Mouse (Mus musculus): ENCODE measurements around the gene Arhgef28.

The Arhgef28 gene

DNA sequence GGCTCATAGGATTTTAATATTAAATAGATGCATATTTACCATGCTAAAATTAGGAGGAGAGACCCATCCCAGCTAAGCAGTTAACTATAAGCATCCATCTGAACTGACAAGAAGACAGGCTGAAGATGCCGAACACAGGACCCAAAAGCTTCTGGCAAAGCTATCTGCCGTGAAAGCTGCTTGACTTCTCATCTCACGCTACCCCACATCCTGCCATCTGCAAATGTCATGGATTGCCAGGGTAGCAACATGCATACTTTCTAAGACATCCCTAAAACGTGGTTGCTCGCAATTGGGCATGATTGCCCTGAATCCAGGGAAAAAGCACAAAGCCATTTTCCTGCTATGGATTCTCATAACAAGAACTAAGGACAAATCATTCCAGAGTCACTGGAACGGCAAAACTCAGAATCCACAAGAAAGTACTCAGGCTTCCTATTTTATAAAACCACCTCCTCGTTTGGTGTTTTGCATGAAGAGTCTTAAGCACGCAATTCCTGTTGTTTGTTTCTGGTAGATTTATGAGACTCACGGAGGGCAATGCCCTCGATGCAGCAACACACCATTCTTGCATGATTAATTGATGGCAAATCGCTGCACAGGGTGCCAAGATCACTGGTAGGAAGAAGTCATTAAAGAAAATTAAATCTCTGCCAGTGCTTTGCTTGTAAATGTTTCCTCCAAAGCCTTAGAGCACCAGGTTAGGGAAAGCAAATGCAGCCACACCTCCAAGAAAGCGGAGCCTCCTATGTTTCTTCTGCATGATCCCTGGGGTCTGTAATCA is 287.9 kb downstream of the Arhgef28 start:
- DNase-seq (ENCODE audit: low spot score in 2 of 2): no peak

DNA sequence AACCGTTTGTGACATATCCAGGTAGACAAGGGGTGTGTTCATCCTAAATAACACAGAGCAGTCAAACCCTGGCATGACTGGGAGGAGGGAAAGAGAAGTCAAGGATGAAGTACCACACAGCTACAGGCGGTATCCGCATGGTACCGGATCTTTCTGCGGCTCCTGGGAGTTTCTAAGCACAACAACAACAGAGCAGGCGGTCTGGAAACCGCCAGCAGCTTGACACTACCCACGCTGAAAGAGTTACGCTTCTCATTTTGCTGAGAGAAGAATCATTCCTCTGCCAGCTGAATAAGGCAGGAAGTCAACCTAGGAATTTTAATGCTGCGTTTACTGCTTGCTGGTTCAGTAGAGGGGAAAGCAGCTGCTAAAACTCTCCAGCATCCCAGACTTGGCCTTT is 295.2 kb downstream of the Arhgef28 start:
- no peak for DNase-seq (ENCODE audit: low spot score in 2 of 2)

DNA sequence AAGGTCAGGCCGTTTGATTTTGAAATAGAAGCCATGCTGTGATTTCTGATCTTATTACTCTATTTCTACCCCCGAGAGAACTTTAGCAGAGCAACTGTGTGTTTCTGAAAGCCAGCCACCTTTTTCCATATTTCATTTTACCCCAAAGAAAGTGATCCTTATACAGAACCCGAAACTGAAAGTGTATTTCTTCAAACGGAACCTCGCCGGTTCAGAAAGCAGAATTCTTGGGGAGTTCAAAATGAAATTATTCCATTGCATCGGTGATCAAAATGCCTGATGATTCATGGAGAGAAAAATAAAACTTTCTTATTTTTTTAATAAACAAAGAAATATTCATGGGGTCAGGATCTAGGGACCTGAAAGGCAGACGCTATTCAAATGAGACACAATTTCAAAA is 303.4 kb downstream of the Arhgef28 start:
- DNase-seq (ENCODE audit: low spot score in 2 of 2): no peak

DNA sequence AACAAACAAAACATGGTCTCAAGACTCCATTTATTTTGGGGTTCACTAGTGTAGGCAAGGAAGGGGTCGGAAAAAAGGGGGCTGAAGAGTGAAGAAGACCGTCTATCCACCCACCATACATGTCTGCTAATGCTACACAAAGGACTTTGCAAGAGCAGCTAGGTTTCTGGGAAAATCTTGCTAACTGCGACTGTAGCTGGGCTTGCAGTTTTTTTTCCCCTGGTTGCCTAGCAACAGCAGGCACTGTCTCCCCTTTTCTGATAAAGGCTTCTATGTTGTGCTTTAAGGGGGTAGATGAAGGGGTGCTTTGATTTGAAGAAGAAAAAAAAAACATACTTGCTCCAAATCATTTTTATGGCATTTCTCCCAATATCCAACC is 305.9 kb downstream of the Arhgef28 start:
- DNase-seq (ENCODE audit: low spot score in 2 of 2): no peak

DNA sequence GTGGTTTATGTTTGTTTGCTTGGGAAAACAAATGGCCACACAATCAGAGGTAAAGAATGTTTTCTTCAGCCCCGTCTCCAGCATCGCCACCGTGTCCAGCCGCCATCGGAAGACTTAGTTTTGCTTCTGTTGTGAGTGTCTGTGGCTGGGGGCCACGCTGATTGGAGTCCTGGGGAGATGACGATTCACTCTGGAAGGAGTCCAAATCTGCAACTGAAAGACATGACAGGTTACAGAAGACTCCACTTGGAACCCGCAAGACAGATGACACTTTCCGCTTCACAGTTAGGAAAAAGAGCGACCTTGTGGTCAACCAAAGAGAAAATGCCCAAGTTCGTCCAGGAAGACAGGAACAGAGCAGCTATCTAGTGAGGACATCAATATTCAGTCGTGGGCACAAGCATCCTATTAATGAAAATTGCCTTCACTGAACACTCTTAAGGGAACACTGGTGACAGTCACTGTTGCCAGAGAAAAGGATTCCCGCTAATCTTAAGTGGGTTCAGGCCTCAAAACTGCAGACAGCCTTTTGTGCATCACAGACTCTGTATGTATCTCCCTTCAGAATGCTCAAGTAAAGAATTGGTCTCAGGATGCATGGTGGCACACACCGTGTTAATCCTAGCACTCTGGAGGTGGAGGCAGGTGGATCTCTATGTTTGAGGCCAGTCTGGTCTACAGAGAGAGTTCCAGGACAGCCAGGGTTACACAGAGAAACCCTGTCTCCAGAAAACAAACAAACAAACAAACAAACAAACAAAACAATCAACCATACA is 306.4 kb downstream of the Arhgef28 start:
- DNase-seq (ENCODE audit: low spot score in 2 of 2): no peak

DNA sequence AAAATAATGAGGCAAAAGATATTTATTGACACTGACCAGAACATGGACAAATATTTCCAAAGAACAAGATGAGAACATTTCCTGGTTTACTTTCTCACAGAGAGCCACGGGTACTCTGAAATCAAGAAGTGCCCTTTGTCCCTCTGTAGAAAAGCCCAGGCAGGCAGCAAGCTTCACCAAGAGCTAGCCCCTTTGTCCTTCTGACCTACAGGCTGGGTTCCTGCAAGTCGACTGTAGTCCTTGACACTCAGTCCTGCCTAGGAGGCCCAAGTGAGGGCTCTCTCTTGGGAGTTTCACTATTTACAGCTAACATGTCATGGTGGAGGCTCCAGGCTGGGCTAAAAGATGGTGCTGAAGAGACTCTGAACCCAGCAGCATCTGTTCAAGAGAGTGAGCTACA is 307.6 kb downstream of the Arhgef28 start:
- no peak for DNase-seq (ENCODE audit: low spot score in 2 of 2)

DNA sequence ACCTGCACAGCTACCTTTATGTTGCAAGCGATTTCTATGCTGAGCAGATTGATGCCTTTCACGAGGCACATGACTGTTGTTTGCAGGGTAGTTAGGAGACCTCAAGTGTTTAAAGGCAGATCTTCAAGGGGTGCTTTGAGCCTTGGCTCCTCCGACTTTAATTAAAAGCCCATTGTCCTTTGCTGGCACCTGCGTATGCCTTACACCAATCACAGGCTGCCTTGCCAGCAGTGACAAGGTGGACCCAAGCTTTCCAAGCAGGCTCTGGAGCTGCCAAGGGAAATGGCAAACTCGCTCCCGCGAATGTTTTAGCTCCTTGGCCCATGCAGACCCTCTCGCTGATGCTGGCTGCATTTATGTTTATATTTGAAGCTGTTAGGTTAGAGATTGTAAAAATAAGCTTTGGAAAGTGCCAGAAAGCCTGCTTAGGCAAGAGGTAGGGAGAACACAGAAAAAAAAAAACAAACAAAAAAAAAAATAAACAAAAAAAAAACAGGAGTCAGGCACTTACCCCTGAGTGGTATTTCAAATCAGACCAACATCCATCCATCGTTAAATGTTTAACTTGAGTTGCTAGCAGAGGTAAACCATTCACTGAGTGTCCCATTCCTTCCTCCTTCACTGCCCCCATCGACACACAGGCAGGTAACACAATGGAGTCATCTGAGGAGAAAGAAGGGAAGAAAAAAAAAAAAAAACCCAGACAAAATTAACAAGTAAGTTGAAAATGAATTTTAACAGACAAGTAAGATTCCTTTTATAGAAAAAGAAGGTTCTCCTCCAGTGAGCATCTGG is 313.0 kb downstream of the Arhgef28 start:
- DNase-seq (ENCODE audit: low spot score in 2 of 2): no peak

DNA sequence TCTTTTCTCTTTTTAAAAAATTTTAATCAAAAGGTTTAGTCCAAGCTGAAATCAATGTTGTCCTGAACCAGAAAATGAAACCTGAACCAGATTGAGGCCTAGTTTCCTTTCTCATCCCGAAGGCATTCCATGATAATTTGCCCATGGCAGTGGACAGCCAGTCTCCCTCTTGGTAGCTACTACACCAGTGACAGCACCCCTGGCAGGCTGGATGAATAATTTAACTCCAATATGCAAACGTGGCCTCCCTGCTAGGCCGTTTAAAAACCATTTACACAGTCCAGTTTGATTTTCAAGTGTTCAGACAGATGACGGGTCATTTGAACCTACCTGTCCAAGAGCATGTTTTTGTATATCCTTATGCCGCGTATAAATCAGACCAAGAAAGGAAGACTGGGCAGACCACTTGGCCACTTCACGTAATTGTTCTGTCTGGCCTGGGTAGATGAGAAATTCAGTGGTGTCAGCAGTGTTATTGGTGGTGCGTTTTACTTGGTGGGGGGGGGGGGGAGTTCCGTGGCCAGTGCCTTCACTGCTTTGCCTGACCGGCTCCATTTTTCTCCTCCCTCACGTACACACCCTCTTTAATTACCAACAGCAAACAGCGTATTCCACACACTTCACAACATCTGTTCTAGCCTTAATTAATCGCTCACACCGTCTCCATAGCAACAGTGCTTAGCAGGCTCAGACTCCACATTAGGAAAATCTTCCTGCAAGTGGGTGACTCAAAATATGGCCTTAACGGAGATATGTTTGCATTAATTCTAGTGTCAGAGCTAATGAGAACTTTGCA is 314.0 kb downstream of the Arhgef28 start:
- no peak for DNase-seq (ENCODE audit: low spot score in 2 of 2)

DNA sequence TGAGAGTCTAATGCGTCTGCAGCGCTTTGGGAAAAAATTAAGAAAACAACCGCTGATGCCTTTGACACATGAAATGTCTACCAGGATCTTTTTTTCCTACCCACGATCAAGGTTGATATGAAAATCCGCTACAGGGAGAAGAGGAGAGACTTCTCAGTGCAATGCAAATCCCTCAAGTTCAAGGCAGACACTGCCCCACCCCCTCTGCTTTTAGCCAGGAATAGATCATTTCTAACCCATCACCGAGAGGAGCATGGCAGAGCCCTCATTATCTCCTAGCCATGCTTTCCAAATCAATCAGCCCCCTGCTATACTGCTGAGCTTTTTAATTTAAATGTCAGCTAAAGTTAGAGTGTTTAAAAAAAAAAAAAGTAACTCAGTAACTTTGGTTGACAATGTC is 318.2 kb downstream of the Arhgef28 start:
- no peak for DNase-seq (ENCODE audit: low spot score in 2 of 2)

DNA sequence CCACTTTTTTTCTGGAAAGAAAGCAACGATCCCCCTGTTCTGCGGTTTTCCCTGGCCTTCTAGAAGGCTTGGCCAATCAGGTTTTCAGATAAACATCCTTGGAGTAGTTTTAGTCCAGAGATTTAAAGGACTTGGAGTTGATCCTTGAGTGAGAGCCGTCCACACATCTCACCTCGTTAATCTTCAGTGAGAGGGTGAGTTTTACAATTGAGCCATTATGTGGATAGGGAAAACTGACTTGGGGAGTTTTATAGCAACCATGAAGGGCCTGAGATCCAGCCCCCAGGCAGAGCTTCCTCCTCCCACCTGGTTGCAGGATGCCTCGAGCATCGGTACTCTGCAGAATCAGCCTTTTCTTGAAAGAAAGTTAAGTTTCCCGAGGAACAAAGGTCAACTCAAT is 318.7 kb downstream of the Arhgef28 start:
- no peak for DNase-seq (ENCODE audit: low spot score in 2 of 2)

DNA sequence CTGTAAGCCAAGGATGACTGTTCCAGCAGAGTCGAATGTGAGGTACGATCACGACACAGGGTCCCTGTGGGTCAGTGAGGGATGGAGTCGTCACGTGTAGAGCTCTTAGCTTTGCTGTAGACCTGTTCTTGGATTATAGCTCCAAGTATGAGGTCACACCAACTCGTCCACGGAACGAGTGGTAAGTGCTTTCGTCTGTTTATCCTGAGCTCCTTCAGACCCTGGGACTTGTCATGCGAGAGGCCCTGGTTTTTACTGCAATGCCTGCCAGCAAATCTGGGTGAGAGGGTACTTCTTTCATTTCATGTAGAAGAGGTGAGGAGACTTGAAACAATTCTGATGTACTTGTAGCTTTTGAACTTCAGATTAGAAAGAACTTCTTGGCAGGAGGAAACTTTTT is 322.6 kb downstream of the Arhgef28 start:
- DNase-seq (ENCODE audit: low spot score in 2 of 2): no peak

DNA sequence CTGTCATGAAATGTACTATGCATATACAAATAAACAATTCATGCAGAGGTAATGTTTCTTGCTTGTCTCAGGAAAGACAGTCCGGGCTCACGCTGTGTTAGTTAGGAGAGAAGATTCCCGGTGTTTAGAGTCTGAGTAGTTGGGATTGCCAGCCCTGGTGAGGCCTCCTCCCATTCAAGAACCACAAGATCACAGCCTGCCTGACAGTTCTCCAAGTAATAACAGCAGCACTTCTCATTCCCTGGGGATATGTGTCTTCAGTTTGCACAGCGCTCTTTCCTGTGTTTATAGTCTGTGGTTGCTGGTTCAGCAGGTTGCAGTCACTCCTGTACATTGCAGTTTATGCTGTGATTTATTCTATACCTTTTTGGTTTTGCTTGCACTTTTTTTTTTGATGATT is 329.8 kb downstream of the Arhgef28 start:
- DNase-seq (ENCODE audit: low spot score in 2 of 2): no peak

DNA sequence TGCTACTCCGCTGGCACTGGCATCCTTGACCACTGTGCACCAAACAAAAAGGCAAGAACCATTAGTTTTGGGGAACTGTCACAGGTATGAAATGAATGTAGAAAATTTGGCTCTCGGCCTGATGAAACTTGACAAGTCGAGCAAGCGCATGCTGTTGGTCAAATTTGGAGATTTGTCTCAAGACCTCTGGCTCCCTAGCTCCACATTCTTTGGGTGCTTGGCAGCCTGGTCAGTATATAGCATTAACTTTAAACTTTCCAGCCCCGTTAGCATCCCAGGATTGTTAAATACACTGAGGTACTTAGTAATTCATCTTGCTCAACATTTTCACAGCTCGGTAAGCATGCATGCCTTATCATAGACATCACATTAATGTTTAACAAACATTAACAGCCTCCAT is 330.2 kb downstream of the Arhgef28 start:
- no peak for DNase-seq (ENCODE audit: low spot score in 2 of 2)

DNA sequence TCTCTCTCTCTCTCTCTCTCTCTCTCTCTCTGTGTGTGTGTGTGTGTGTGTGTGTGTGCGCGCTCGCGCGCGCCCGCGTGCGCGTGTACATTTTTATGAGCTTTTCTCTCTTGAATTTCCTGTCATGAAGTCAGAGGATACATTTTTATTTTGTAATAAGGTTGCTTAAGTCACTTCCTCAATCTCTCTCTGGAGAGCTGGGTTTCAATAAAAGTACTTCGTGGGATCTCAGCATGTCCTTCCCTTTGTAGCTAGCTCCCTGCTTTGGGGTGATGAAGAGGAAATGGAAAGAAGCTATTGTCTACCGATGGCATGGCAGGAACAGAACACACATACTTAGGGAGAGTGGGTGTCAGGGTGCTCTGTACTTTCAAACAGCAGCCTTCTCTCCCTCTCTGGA is 336.8 kb downstream of the Arhgef28 start:
- no peak for DNase-seq (ENCODE audit: low spot score in 2 of 2)

DNA sequence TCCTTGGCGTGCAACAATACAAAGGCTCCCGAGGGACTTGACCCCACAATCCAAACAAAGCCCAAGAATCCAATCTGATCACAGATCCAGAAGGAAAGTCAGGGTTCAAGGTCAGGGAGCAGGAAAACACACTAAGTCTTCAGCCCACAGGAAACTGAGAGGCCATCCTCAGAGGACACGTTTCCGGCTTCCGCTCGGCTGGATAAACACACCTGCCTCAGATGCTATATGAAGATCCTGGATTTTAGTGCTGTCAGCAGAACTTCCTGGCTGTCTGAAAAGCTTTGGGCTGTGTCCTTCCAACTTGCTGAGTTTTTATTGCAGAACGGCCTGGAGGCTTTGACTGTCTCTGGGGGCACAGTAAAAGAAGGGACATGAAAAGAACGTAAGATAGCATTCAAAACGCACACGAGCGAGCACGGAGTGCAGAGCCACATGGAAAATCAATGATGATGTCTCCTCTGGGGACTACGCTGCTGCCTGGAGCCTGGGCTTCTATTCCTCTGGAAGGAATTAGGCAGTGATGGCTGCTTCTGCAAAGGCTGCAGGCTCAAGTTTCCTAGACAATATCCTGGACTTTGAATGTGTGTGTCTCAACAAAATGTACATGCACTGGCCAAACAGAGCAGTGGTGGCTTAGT is 338.8 kb downstream of the Arhgef28 start:
- DNase-seq (ENCODE audit: low spot score in 2 of 2): no peak

DNA sequence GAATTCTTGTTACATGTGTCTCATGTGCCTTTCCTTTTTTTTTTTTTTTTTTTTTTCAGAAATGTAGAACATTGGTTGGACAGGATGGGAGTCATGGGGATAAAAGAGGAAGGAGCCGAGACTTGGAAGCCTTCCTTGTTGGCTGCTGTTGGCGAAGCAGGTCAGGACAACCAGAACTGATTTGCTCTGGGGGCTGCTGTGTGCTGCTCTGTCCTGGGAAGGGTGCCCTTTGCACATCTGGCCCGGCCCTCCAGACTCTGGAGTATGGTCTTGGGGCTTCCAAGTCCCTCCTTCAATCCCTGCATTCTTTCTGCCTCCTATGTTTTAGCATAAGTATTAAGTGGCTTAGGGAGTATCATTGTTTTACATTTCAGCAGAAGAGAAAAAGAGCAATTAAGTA is 347.2 kb downstream of the Arhgef28 start:
- DNase-seq (ENCODE audit: low spot score in 2 of 2): no peak

DNA sequence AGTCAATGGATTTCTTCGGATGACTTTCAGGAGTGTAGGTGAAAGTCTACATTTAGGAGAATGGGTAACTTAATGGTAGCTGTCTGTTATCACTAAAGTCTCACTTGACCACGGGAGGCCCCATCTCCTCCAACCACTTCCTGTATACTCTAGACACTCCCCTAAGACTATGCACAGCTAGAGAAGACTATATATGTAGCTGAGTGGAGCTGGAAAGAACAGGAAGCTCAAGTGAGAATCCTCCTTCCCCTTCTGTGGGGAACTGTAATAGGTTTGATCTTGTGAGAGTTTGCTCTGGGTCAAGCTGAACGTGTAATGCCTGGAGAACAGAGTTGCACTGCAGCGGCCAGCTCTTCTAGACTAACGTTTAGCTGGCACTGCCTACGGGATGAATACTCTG is 348.4 kb downstream of the Arhgef28 start:
- DNase-seq (ENCODE audit: low spot score in 2 of 2): peak in 1 of 2 experiments; percentile 11

DNA sequence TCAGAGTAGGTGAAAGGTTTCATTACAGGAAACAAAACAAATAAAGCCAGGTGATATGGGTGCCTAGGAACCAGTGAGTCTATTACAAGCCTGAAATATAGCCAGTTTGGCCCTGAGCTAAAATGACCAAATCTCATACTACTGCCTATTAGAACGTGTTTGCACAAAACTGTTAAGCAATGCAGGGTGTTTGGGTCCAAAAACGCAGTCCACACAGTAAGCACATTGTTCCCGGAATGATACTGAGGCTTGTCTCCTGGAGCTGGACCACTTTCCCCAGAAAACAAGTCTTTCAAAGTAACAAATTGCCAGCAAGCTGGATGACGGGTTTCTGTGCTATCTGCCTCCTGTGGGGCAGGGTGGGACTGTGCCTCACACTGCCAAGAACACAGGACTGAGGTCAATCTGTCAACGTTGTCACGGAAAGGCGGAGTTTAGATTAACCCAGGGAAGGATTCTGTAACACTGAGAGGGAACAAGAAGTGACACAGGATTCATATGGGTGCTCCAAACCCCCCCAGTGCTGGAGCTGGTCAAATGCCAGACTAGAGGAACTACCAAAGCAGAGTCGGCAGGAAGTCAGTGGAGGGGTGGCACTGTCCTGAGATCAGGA is 352.8 kb downstream of the Arhgef28 start:
- DNase-seq (ENCODE audit: low spot score in 2 of 2): no peak
